Mouse (Mus musculus) CD4-positive, CD25-positive, alpha-beta regulatory T cell, adult 9 weeks (primary cell): ENCODE measurements around the gene Fgfr1op2. TPM values are rescaled to one million over a fixed set of nuclear protein-coding genes. Genes with fewer than 3 reads are reported as not detected.

Experiments
- polyA plus RNA-seq: library from polyadenylated mRNA; unstranded; fragments of 100-300 nt; shearing (Covaris generic); gene quantifications from one replicate; pipeline ENCODE4 v1.2.1, GENCODE M21; 2017

The Fgfr1op2 gene
- polyA plus RNA-seq = 186 TPM

GRCm38 (mm10) chr6:146576903-146577302 lies at the start of gene Fgfr1op2:
Fgfr1op2 (plus strand) TSS chr6:146577203.

DNA sequence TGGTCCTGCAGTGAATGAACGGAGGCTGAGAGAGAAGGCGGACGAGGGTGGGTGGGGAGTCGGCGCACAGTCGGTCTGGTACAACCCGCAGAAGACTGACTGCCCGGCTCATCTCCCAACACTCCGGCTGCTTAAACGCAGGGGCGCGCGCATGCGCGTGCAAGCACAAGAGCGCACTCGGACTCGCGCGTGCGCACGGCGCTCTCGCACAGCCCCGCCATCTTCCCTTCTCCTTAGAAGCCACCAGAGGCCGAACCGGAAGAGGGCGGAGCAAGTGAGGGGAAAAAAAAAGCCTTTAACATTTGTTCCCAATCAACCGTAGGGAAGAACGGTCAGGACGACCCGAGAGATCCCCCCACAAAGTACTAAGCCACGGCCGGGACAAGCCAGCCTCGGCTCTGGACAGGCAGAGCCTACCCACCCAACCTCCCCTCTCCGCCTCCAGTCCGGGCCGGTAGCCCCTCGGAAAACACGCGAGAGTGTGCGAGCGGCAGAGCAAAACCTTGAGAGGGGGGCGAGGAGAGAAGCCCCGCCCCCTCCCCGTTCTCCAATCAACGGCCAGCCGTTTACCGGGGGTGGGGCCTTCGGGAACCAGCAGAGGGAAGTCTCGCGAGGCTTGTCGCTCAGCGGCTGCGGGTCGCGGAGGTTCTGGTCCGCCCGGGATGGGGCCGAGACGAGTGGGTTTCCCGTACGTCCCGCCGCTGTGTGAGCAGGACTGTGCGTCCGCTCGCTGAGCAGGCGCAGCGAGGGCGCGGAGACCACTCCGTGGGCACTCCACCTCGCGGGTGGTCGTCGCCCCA lies 507 bp downstream of the Fgfr1op2 start, which contains the start of gene Ints13:
Ints13 (minus strand) TSS at position 526 of the 800 bp plus-strand sequence.

DNA sequence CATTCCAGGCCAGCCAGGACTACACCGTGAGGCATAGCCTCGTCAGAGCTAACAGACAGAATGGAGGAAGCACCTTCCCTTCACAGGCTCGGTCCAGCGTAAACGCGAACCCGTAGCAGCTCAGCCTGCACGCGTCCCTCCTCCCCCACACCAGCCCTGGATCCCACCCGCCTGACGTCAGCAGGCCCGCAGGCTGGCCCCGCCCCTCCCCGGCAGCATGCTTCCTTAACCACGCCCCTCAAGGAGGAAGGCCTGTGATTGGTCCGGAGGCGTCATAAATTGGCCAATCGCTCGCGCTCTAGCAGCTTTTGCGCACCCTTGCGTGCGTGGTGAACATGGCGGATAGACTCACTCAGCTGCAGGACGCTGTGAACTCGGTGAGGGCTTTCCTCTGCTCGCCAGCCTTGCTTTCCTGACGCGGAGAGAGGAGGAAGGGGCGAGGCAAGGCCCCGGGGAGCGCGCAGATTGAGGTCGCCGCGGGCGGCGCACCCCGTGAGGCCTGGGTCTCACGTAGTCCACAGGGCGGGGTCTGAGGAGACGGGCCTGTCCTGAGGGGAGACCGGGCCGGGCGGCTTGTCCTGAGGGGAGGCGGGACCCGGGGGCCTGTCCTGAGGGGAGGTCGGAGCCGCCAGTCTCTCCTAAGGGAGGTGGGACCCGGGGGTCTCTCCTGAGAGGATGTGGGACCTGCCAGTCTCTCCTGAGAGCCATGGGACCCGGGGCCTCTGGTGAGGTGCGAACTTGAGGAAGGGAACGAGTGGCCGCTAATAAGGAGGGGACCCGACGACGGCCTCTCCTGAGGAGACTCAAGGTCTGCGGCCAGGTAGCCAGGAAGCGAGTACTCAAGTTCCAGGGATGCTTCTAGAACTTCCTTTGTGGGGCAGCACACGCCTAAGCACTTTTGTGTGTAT lies 65.5 kb downstream of the Fgfr1op2 start, which contains the start of the genes Med21 and Tm7sf3:
Med21 (plus strand) TSS at position 272 of the 908 bp plus-strand sequence.
Tm7sf3 (minus strand) TSS at position 549 of the 908 bp plus-strand sequence.

Other genes starting within 250 kb of the Fgfr1op2 start
- 238 TPM for gene Itpr2, start 75.0 kb upstream of the Fgfr1op2 start, polyA plus RNA-seq
- 94.2 TPM for gene Ints13, start 632 bp downstream of the Fgfr1op2 start, polyA plus RNA-seq
- gene Med21, start 65.3 kb downstream of the Fgfr1op2 start, polyA plus RNA-seq = 85.2 TPM
- gene Tm7sf3, start 65.6 kb downstream of the Fgfr1op2 start, polyA plus RNA-seq = 2.6 TPM
- 9.8 TPM for gene Stk38l, start 147.8 kb downstream of the Fgfr1op2 start, polyA plus RNA-seq
- 0.12 TPM for gene Arntl2, start 218.9 kb downstream of the Fgfr1op2 start, polyA plus RNA-seq